Mouse (Mus musculus): Measurements from ENCODE around the gene Gm21913.
"Not testable (repeated sequence)": the region's sequence is repeated elsewhere in the genome, so short reads cannot be mapped to it uniquely, and the experiment has no call there.

Gm21913 gene

DNA sequence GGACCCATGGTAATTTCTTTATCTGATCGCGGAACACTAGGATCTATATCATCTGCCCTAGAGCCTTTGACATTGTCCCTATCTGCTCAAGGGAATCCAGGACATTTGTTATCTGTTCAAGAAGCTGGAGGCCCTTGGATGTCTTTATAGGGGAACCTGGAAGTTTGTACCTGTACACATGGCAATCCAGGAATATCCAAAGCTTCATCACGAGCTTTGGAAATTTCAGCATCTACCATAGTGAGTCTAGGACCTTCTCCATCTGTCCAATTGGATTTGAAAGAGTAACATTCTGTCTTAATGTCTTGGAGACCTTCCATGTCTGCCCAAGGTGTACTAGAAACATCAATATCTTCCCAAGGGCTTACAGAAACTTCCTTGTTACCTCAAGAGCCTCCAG, at the start of gene Gm21913:
Gene Gm21913, plus strand, starts transcription at position 301 of the 400 bp plus-strand sequence.
- DNase-seq: not testable (repeated sequence)
